ENCODE assay signal across 20 mouse cellular contexts in the genomic region with DNA sequence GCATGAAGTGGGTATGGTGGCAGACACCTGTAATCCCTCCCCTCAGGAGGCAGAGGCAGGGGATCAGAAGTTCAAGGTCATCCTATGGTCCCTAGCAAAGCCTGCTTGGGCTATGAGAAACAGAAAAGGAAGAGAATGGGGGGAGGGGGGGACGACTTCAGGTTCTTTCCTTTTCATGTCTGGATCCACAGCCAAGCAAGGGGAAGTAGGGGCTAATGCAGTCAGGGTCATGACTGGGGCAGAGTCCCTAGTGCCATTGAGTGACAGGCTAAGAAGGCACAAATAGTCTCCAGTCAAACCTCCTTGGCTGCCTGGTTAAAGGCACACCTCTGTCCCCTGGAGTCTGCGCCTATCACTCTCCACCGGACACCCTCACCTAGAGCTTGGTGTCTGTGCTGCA. TPM values are rescaled to one million over a fixed set of nuclear protein-coding genes. Genes with fewer than 3 reads are reported as not detected.
DNase-seq lines count a peak whose midpoint lies in the region; ATAC-seq and TF ChIP-seq lines count a peak whose summit lies in the region.
"Had no signal": no experiment of that assay in that cellular context is flagged by ENCODE, and none has a peak within 500 bp of the region (broad histone marks: within the 10 kb centered on the region; RNA-seq: fewer than 3 reads in every experiment).

No protein-coding gene starts in this region.

- no peaks in the 10 kb centered on the region for H3K27me3 ChIP-seq in forebrain, embryonic 13.5 days
- H3K27me3 ChIP-seq in forebrain, embryonic 11.5 days (ENCODE audit: control insufficient read depth, insufficient read depth, low read length), result no peaks in the 10 kb centered on the region
- H3K27me3 ChIP-seq in midbrain, embryonic 16.5 days (ENCODE audit: control insufficient read depth, insufficient read depth, low read depth, low read length), result no peaks in the 10 kb centered on the region
- H3K27me3 ChIP-seq: lung, embryonic 15.5 days had no signal

- no peak for TF ChIP-seq CTCF in left cerebral cortex, adult 2 months (IDR thresholded peaks at IDR 0.05)

- no peak for ATAC-seq in forebrain, embryonic 13.5 days
- ATAC-seq in forebrain, embryonic 11.5 days (replicated peaks; ENCODE audit: low FRiP score), result no peak
- ATAC-seq in hematopoietic stem cell, adult 5-6 weeks (replicated peaks in 1 of 2; ENCODE audit: insufficient read depth in 1 of 2, low FRiP score in 2 of 2, low TSS enrichment in 1 of 2, low read depth in 1 of 2, poor library complexity in 2 of 2, severe bottlenecking in 2 of 2), result peak; percentile 33 to 41; a peak in 2 of 4 replicates
- ATAC-seq in midbrain, embryonic 16.5 days, result no peak

- no peak overlapping the region for H3K9ac ChIP-seq in forebrain, embryonic 13.5 days
- no peak overlapping the region for H3K9ac ChIP-seq in forebrain, embryonic 11.5 days (ENCODE audit: low read length)
- no peak overlapping the region for H3K9ac ChIP-seq in midbrain, embryonic 16.5 days (ENCODE audit: low read depth, low read length)
- H3K9ac ChIP-seq: liver, embryonic 14.5 days; lung, embryonic 15.5 days had no signal

- no peaks in the 10 kb centered on the region for H3K9me3 ChIP-seq in forebrain, embryonic 13.5 days (replicated peaks)
- no peaks in the 10 kb centered on the region for H3K9me3 ChIP-seq in forebrain, embryonic 11.5 days (ENCODE audit: control insufficient read depth, low read length)
- no peaks in the 10 kb centered on the region for H3K9me3 ChIP-seq in midbrain, embryonic 16.5 days (replicated peaks; ENCODE audit: control insufficient read depth, low read length, poor library complexity, severe bottlenecking)
- H3K9me3 ChIP-seq: lung, embryonic 15.5 days had no signal

- no peak overlapping the region for H3K4me3 ChIP-seq in forebrain, embryonic 13.5 days
- no peak overlapping the region for H3K4me3 ChIP-seq in forebrain, embryonic 11.5 days (ENCODE audit: low read depth, low read length)
- H3K4me3 ChIP-seq in left cerebral cortex, adult 2 months, result peak overlapping the region; percentile 69
- H3K4me3 ChIP-seq in midbrain, embryonic 16.5 days (ENCODE audit: low read depth, low read length), result no peak overlapping the region
- H3K4me3 ChIP-seq: gastrocnemius, adult 2 months; lung, embryonic 15.5 days had no signal

- WGBS in forebrain, embryonic 13.5 days, result 61% methylated on average over 3 of the region's 3 CpGs
- WGBS in forebrain, embryonic 11.5 days, result 84% methylated on average over 3 of the region's 3 CpGs
- WGBS in midbrain, embryonic 16.5 days, result 83% methylated on average over 3 of the region's 3 CpGs

- DNase-seq in forebrain, embryonic 11.5 days (ENCODE audit: low spot score), result no peak
- no peak for DNase-seq in left cerebral cortex, adult 2 months (ENCODE audit: extremely low spot score in 1 of 2, low spot score in 2 of 2)
- DNase-seq in left cerebral cortex, postnatal 36 days (ENCODE audit: low spot score in 2 of 2), result no peak
- no peak for DNase-seq in ovary, postnatal 14 days (ENCODE audit: low spot score)
- DNase-seq in kidney, postnatal 4 days, result no peak
- DNase-seq: cerebellum, adult 11 months; gastrocnemius, adult 2 months; heart, adult 11 months; heart, postnatal 36 days; kidney, adult 9 months; kidney, postnatal 25 days had no signal

- intact Hi-C loops in left cerebral cortex, adult 2 months (cut with DNase I), result no loop called here
- intact Hi-C loops in left cerebral cortex, postnatal 36 days (cut with DNase I), result no loop called here

- H3K4me2 ChIP-seq in forebrain, embryonic 13.5 days, result peak overlapping the region; percentile 77
- no peak overlapping the region for H3K4me2 ChIP-seq in forebrain, embryonic 11.5 days (ENCODE audit: low read depth, low read length, severe bottlenecking)
- H3K4me2 ChIP-seq in midbrain, embryonic 16.5 days (ENCODE audit: low read length), result peak overlapping the region; percentile 76
- H3K4me2 ChIP-seq: lung, embryonic 15.5 days had no signal

- H3K4me1 ChIP-seq in forebrain, embryonic 13.5 days, result peaks cover 61% of the 10 kb centered on the region
- H3K4me1 ChIP-seq in forebrain, embryonic 11.5 days (replicated peaks; ENCODE audit: control insufficient read depth, insufficient read depth, low read length), result peaks cover 10% of the 10 kb centered on the region; the same call in 1 of the 2 replicates
- peaks cover 44% of the 10 kb centered on the region for H3K4me1 ChIP-seq in midbrain, embryonic 16.5 days (ENCODE audit: control insufficient read depth, insufficient read depth, low read length)

- H3K27ac ChIP-seq in forebrain, embryonic 13.5 days, result no peak overlapping the region
- no peak overlapping the region for H3K27ac ChIP-seq in forebrain, embryonic 11.5 days (ENCODE audit: low read depth, low read length)
- peak overlapping the region; percentile 96 for H3K27ac ChIP-seq in left cerebral cortex, adult 2 months
- no peak overlapping the region for H3K27ac ChIP-seq in midbrain, embryonic 16.5 days (ENCODE audit: low read length)
- H3K27ac ChIP-seq: gastrocnemius, adult 2 months; liver, embryonic 14.5 days; lung, embryonic 15.5 days; macrophage had no signal

- no peaks in the 10 kb centered on the region for H3K36me3 ChIP-seq in forebrain, embryonic 13.5 days (ENCODE audit: poor library complexity, severe bottlenecking)
- H3K36me3 ChIP-seq in forebrain, embryonic 11.5 days (ENCODE audit: control insufficient read depth, insufficient read depth, low read length), result no peaks in the 10 kb centered on the region
- no peaks in the 10 kb centered on the region for H3K36me3 ChIP-seq in midbrain, embryonic 16.5 days (ENCODE audit: control insufficient read depth, insufficient read depth, low read length)
- H3K36me3 ChIP-seq: lung, embryonic 15.5 days had no signal

RNA-seq across cellular contexts. Expression of gene Kcnip3, which starts 3.1 kb away (rescaled TPM):
- polyA plus RNA-seq in forebrain, embryonic 13.5 days (2015; fragmentation: Nextera tagmentation; extraction: Ambion mirVana), result 5.2 and 6.3 TPM in 2 replicates
- polyA plus RNA-seq in forebrain, embryonic 11.5 days (2014; fragmentation: Nextera tagmentation; extraction: Ambion mirVana), result 4.6 and 6.3 TPM in 2 replicates
- total RNA-seq in left cerebral cortex, adult 2 months (2021), result 100 to 1,000 TPM; 114 to 126 TPM
- 100 to 1,000 TPM; 130 to 133 TPM for total RNA-seq in left cerebral cortex, postnatal 36 days (2021)
- 4.0 and 4.5 TPM in 2 replicates for total RNA-seq in hematopoietic stem cell, adult 5-6 weeks (2017)
- 9.1 and 13.0 TPM in 2 replicates for polyA plus RNA-seq in midbrain, embryonic 16.5 days (2015; fragmentation: Nextera tagmentation; extraction: Ambion mirVana)
- total RNA-seq: CH12.LX, MEL had no signal
- polyA plus RNA-seq: macrophage had no signal

RNA-seq across cellular contexts. Expression of gene Prom2, which starts 22.4 kb away (rescaled TPM):
- not detected in 2 replicates for polyA plus RNA-seq in forebrain, embryonic 13.5 days (2015; fragmentation: Nextera tagmentation; extraction: Ambion mirVana)
- polyA plus RNA-seq in forebrain, embryonic 11.5 days (2014; fragmentation: Nextera tagmentation; extraction: Ambion mirVana), result 0.48 and 0.63 TPM in 2 replicates
- total RNA-seq in left cerebral cortex, adult 2 months (2021), result 1 to 10 TPM in 1 of 2 experiments, under 1 TPM in 1; 0.16 to 1.2 TPM
- total RNA-seq in left cerebral cortex, postnatal 36 days (2021), result under 1 TPM; 0.11 to 0.17 TPM
- total RNA-seq in hematopoietic stem cell, adult 5-6 weeks (2017), result 0.31 and 1.1 TPM in 2 replicates
- polyA plus RNA-seq in midbrain, embryonic 16.5 days (2015; fragmentation: Nextera tagmentation; extraction: Ambion mirVana), result 0.05 and 0.19 TPM in 2 replicates
- total RNA-seq: CH12.LX; gastrocnemius, adult 2 months; MEL had no signal
- polyA plus RNA-seq: heart, embryonic 14.5 days; liver, embryonic 14.5 days; macrophage had no signal

Comparison
In these comparisons a context has a peak if more than half of its experiments do, and no peak if none do; other contexts are left out.
1. ATAC-seq: peak in hematopoietic stem cell, adult 5-6 weeks (2 of 2); none in forebrain, embryonic 13.5 days (single experiment), forebrain, embryonic 11.5 days (single experiment) and midbrain, embryonic 16.5 days (single experiment).
2. RNA of gene Kcnip3, which starts 3.1 kb away (total RNA-seq): 130 to 133 TPM in left cerebral cortex, postnatal 36 days and 114 to 126 TPM in left cerebral cortex, adult 2 months; 4.0 to 4.5 TPM in hematopoietic stem cell, adult 5-6 weeks; every median in the first group is over 10 times any median in the second.